Mouse (Mus musculus): ENCODE results near the gene Tnks2.
A peak's percentile ranks its signal among the peaks of the same experiment; 100 is the strongest.

Tnks2 gene

GRCm38 (mm10) chr19:36896791-36897569 lies 62.9 kb downstream of the Tnks2 start:
- DNase-seq (ENCODE audit: low spot score) = no peak

- DNase-seq (ENCODE audit: low spot score) = no peak
Measured at GRCm38 (mm10) chr19:36897778-36898177, 63.7 kb downstream of the Tnks2 start.

DNA sequence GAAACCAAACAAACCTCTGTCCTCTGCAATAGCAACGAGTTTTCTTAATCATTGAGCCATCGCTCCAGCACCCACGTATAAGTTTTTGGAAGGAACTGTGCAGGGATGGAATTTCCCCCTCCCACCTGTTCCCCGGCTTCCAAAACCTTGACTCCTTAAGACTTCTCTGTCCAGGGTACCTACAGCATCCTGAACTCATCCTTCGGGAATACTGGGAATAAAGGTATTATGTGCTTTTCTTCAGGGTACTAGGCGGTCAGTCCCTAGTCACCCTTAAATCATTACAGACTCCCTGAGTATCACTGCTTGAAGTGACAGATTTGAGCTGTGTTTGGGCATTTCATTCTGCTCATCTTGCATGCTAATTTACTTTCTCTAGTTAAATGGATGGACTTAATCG lies 69.3 kb downstream of the Tnks2 start:
- DNase-seq (ENCODE audit: low spot score) = no peak

GRCm38 (mm10) chr19:36904211-36905007 lies 70.4 kb downstream of the Tnks2 start:
- no peak for DNase-seq (ENCODE audit: low spot score)

DNA sequence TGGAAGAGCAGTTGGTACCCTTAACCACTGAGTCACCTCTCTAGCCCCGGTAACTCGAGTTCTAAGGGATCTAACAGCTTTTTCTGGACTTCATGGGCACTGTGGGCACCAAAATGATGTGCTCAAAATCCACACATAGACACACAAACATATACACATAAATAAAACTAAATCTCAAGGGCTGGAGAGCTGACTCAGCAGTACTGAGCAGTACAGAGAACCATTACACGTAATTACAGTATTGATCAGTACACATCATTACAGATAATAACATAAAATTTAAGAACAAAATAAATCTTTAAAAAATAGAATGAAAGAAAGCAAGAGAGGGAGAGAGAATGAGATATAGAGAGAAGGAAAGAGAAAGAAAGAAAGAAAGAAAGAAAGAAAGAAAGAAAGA lies 75.1 kb downstream of the Tnks2 start:
- no peak for DNase-seq (ENCODE audit: low spot score)

DNA sequence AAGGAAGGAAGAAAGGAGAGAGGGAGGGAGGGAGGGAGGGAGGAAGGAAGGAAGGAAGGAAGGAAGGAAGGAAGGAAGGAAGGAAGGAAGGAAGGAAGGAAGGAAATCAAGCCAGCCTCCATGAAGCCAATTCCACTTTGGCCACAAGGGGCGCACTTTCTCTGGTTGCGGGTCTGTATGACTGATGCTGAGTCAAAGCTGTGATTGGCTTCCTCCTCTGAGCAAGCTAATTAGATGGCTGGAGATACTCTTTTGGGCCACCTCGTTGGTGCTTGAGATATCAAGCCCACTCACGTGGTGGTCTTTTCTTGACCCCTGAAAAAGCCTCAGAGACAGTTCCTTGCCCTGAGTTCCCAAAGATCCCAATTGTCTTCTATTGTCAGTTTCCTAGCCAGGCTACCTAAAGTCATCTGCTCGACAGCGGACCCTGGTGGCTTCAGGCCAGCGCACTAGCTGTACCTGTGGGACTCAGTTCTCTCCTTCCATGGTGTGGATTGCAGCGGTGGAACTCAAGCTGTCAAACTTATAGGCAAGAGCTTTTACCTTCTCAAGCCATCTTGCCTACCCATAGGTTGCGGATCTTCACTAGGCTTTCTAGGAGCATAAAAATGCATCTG lies 75.8 kb downstream of the Tnks2 start:
- peak; percentile 63 for DNase-seq (ENCODE audit: low spot score)

- DNase-seq (ENCODE audit: low spot score) = no peak
Measured at GRCm38 (mm10) chr19:36910424-36911045, 76.5 kb downstream of the Tnks2 start.

DNA sequence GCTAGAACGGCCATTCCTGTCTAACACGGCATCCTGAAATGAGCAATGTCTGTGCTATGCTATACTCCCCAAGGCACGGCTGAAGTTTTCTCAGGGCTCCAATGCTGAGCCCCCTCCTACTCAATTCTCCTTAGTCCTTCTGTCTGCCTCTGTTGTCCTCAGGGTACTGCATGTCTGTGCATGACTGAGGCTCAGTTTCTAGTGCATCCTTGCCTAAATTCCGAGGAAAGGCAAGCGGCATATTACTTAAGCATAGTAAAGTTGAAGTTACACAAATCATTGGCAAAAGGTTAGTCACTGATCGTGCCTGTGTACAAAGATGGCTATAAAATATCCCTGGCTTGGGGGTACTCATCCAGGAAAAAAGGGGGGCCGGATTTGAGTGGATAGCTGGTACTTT lies 79.0 kb downstream of the Tnks2 start:
- DNase-seq (ENCODE audit: low spot score) = no peak

DNA sequence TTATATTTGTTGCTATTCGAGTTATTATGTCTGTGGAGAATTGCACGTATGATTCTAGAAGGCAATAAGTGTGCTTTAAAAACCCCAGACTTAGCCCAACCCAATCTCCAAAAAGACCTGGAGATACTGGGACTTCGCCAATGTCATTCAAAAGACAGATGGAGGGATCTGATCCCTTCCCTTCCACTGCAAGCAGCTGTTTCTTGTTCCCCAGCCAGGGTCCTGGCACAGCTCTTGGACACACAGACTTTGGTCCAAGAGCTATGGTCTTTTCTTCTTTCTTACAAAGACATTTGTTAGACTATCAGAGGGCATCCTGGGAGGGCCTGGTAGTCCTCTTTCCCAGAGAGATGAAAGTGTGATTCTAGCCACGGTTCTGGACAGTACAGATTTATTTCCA lies 82.2 kb downstream of the Tnks2 start:
- DNase-seq (ENCODE audit: low spot score) = no peak

DNA sequence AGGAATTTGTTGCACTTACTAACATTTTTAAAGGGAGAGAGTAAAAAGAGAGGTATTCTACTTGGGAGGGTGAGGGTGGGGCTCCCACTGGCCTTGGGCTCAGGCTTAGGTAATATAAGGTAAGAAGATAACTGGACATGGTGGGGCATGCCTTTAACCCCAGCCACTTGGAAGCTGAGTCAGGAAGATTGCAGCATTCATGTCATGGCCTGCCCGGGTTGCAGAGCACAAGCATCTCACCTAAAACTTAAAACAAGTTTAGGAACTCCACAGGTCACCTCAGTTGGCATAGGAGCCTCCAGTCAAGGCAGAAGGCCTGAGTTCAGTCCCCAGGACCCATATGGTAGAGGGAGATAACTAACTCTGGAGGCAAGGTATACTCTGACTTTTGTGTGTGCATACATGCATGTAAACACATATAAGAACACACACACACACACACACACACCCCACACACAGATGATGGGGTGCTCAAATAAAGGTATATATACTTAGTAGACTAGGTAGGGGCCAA lies 82.9 kb downstream of the Tnks2 start:
- no peak for DNase-seq (ENCODE audit: low spot score)

GRCm38 (mm10) chr19:36918441-36919301 lies 84.6 kb downstream of the Tnks2 start:
- DNase-seq (ENCODE audit: low spot score) = peak; percentile 76

DNA sequence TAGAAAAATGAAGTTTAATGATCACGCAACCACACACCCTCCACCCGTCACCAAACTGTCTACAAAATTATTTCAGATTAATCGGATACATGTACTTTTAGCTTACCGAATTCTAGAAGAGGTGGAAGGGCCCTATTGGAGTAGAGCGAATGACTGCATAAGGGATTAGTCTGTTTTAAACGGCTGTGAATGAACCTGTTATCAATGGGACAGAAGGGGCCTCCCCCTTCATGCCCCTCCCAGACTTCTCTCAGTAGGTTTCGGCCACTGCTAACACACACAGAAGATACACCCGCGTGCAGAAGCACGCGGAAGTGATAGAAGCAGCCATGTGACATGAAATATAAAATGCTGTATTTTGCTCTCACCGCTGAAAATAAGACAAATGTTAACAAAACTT lies 85.4 kb downstream of the Tnks2 start, which contains the start of gene Fgfbp3:
Fgfbp3 (minus strand) TSS at position 150 of the 400 bp plus-strand sequence.
- DNase-seq (ENCODE audit: low spot score) = no peak

GRCm38 (mm10) chr19:36922015-36922414 lies 88.0 kb downstream of the Tnks2 start:
- peak; percentile 61 for DNase-seq (ENCODE audit: low spot score)

DNA sequence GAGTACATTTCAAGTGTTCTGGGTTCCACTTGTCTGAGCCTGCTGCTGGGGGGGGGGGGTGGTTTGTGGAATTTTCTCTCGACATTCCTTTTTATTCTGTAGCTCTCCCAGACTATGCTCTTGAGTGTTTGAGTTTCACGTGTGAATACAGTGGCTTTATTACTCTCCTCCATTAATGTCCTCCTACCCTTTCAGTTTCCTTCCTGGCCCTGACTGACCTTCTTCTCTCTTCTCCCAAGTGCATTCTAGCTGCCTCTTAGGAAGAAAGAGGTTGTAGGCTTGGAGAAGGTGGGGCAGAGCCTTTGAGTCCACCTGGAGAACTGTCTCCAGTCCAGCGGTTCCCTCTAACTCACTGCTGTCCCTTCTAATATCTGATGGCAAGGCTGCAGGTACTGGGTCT lies 88.9 kb downstream of the Tnks2 start:
- no peak for DNase-seq (ENCODE audit: low spot score)

DNA sequence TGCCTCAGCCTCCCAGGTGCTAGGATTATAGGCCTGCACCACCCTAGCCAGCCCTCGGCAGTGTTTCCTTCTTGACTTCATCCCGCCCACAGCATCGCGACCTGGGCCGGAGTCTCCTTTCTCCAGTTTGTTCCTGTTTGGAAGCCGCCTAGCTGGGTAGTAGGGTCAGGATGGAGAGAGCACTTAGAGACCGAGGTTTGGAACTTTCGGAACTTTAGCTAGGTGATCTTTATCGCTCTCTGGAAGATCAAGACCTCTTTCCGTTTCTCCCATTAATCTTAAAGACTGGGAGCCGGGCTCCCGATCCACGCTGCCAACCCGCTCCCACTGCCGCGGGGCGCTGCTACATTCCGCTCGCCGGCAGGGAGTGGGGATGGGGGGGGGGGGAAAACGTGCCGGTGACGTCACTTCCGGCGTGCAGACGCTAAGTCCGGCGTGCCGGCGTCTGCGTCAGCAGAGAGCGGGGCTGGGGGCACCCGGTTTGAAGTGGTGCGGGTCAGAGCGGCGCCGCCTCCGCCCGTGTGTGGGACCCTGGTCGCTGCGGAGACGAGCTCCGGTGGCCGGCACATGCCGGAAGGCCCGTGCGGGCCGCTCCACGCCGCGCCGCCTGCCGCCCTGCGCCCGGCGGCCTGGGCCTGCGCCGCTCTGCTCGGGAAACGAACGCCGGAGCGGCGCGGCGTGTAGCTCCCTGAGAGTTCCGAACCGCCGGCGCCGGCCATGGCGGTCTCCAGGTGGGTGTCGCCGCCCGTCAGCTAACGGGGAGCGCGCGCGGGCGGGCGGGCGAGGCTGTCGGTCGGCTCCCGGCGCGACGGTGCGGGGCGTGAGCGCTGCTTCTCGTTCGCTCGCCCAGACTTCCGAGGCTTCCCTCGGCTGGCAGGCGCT lies 91.9 kb downstream of the Tnks2 start, which contains the start of gene Btaf1:
Btaf1 (plus strand) TSS at position 409 of the 882 bp plus-strand sequence.
- DNase-seq (ENCODE audit: low spot score) = peak; percentile 87

- DNase-seq (ENCODE audit: low spot score) = no peak
Measured at GRCm38 (mm10) chr19:36926553-36927236, 92.7 kb downstream of the Tnks2 start.

- DNase-seq (ENCODE audit: low spot score) = no peak
Measured at GRCm38 (mm10) chr19:36927800-36928361, 93.8 kb downstream of the Tnks2 start.

DNA sequence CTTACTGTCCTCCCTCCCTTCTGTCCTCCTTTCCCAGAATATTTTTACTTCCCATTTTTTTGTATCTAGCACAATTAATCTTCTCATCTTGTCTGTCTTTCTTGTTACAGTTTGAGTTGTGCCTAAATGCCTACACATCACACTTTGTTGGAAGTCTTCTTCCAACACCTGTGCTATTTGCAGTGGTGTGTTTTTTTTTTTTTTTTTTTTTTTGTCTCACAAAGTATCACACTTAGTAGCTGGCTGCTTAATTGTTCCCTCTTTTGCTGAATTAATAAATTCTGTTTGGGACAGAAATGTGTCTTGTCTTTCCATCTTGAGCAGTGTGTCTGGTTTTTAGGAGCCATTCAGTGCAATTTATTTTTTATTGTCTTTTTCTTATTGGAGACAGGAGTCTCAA lies 95.8 kb downstream of the Tnks2 start:
- no peak for DNase-seq (ENCODE audit: low spot score)

DNA sequence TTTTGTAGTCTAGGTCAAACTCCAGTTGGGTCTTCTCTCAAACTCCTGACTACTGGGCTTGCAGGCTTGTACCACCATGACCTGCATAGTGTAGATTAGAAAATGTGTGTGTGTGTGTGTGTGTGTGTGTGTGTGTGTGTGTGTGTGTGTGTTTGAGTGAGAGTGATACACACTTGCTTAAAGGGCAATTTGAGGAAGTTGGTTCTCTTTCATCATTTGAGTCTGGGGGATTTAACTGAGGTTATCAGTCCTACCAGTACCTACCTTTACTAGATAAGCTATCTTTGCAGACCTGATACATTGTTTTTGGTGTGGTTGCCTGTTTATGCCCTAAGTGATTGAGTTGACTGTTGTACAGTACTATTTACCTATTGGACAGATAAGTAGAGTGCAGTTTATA lies 98.1 kb downstream of the Tnks2 start:
- DNase-seq (ENCODE audit: low spot score) = no peak

Data from adipocyte (in vitro differentiated cells).